Mouse (Mus musculus): Measurements from ENCODE around the gene Coq10b. TPM values are rescaled to one million over a fixed set of nuclear protein-coding genes. Genes with fewer than 3 reads are reported as not detected.

Coq10b gene
- polyA plus RNA-seq, 1 experiment from 2014 or later, result 32.5 TPM

GRCm38 (mm10) chr1:55076395-55076743 lies 23.8 kb downstream of the Coq10b start:
- ATAC-seq (ENCODE audit: low read depth), result no peak

DNA sequence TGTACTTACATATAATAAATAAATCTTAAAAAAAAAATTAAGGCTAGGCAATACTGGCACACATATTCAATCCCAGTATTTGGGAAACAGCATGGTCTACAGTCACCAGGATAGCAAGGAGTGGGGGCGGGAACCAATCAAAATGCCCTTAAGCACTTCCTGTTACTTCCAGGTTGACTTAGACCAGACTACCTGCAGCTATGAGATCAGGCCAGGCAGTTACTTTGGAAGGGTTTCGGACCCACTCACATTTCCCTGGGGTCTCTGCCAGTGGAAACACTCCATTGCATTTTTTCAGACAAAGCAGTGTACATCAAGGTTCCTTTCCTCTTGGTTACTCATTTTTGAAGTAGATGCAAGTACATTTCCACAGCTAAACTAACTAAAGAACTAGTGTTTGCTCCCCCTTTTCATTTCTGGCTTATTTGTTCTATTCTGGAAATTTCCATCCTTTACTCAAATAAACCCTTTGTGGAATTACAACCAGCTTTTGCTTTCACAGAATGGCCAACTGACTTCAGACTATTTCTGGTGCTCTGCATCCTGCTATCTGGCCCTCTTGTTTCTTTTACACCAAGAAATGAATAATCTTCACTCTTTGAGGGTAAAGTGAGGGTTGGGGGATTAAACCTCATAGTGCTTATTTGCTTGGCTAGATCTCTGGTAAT lies 24.4 kb downstream of the Coq10b start:
- Histone ChIP-seq H3K27ac (ENCODE audit: low read depth, low read length) (no peak overlapping the region), H3K4me3 (ENCODE audit: low read depth, low read length) (no peak overlapping the region), H3K9ac (replicated peaks; ENCODE audit: low read depth, low read length) (no peak overlapping the region), H3K9me3 (ENCODE audit: control insufficient read depth, low read length) (no peaks in the 10 kb centered on the region), H3K27me3 (ENCODE audit: control insufficient read depth, insufficient read depth, low read length) (no peaks in the 10 kb centered on the region), H3K36me3 (ENCODE audit: control insufficient read depth, insufficient read depth, low read length) (peaks cover 36% of the 10 kb centered on the region), H3K4me2 (ENCODE audit: low read depth, low read length) (no peak overlapping the region), H3K4me1 (ENCODE audit: control insufficient read depth, insufficient read depth, low read length) (no peaks in the 10 kb centered on the region)
- WGBS, result 72% methylated on average over 2 of the region's 2 CpGs
- no peak for ATAC-seq (ENCODE audit: low read depth)

More at GRCm38 (mm10) chr1:55076395-55076743, 23.8 kb downstream of the Coq10b start:
- peaks cover 30% of the 10 kb centered on the region for H3K36me3 ChIP-seq (ENCODE audit: control insufficient read depth, insufficient read depth, low read length)
- no peak overlapping the region for H3K4me3 ChIP-seq (ENCODE audit: low read depth, low read length)
- H3K9ac ChIP-seq (replicated peaks; ENCODE audit: low read depth, low read length), result no peak overlapping the region
- no peak overlapping the region for H3K27ac ChIP-seq (ENCODE audit: low read depth, low read length)
- no peaks in the 10 kb centered on the region for H3K4me1 ChIP-seq (ENCODE audit: control insufficient read depth, insufficient read depth, low read length)
- no peaks in the 10 kb centered on the region for H3K9me3 ChIP-seq (ENCODE audit: control insufficient read depth, low read length)
- no peak overlapping the region for H3K4me2 ChIP-seq (ENCODE audit: low read depth, low read length)
- H3K27me3 ChIP-seq (ENCODE audit: control insufficient read depth, insufficient read depth, low read length), result no peaks in the 10 kb centered on the region

- Histone ChIP-seq H3K36me3 (ENCODE audit: control insufficient read depth, insufficient read depth, low read length) (peaks cover 58% of the 10 kb centered on the region), H3K4me3 (ENCODE audit: low read depth, low read length) (no peak overlapping the region), H3K4me2 (ENCODE audit: low read depth, low read length) (no peak overlapping the region), H3K4me1 (ENCODE audit: control insufficient read depth, insufficient read depth, low read length) (no peaks in the 10 kb centered on the region), H3K27ac (ENCODE audit: low read depth, low read length) (no peak overlapping the region), H3K27me3 (ENCODE audit: control insufficient read depth, insufficient read depth, low read length) (no peaks in the 10 kb centered on the region), H3K9me3 (ENCODE audit: control insufficient read depth, low read length) (no peaks in the 10 kb centered on the region), H3K9ac (replicated peaks; ENCODE audit: low read depth, low read length) (no peak overlapping the region)
- 97% methylated on average over 4 of the region's 4 CpGs for WGBS
- ATAC-seq (ENCODE audit: low read depth), result no peak
Observed at GRCm38 (mm10) chr1:55079677-55080076, 27.1 kb downstream of the Coq10b start.

DNA sequence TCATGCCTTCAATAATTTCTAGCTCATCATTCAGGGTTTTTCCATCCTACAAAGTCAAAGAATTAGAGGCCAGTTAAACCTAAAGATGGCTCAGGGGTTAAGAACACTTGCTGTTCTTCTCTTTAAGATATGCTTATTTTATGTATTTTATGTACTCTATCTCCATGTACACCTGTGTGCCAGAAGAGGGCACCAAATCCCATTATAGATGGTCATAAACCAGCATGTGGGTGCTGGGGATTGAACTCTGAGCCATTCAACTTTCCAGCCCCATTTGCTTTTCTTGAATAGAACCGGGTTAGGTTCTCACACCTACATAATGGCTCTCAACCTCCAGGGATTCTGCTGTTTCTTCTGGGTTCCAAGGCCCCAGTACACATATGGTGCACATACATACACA lies 29.5 kb downstream of the Coq10b start:
- 27% methylated on average over 1 of the region's 1 CpGs for WGBS
- H3K4me1 ChIP-seq (ENCODE audit: control insufficient read depth, insufficient read depth, low read length), result peaks cover 7% of the 10 kb centered on the region
- no peaks in the 10 kb centered on the region for H3K9me3 ChIP-seq (ENCODE audit: control insufficient read depth, low read length)
- H3K9ac ChIP-seq (replicated peaks; ENCODE audit: low read depth, low read length), result no peak overlapping the region
- no peak overlapping the region for H3K4me3 ChIP-seq (ENCODE audit: low read depth, low read length)
- no peak overlapping the region for H3K4me2 ChIP-seq (ENCODE audit: low read depth, low read length)
- H3K27me3 ChIP-seq (ENCODE audit: control insufficient read depth, insufficient read depth, low read length), result no peaks in the 10 kb centered on the region
- no peak overlapping the region for H3K27ac ChIP-seq (ENCODE audit: low read depth, low read length)
- H3K36me3 ChIP-seq (ENCODE audit: control insufficient read depth, insufficient read depth, low read length), result peaks cover 51% of the 10 kb centered on the region
- no peak for ATAC-seq (ENCODE audit: low read depth)

- no peak overlapping the region for H3K9ac ChIP-seq (replicated peaks; ENCODE audit: low read depth, low read length)
- H3K4me2 ChIP-seq (ENCODE audit: low read depth, low read length), result peak overlapping the region; percentile 94; the same call in 1 of the 2 replicates
- ATAC-seq (ENCODE audit: low read depth), result no peak
- no peak overlapping the region for H3K27ac ChIP-seq (ENCODE audit: low read depth, low read length)
- H3K4me1 ChIP-seq (ENCODE audit: control insufficient read depth, insufficient read depth, low read length), result peaks cover 14% of the 10 kb centered on the region
- 46% methylated on average over 7 of the region's 7 CpGs for WGBS
- no peaks in the 10 kb centered on the region for H3K27me3 ChIP-seq (ENCODE audit: control insufficient read depth, insufficient read depth, low read length)
- H3K4me3 ChIP-seq (ENCODE audit: low read depth, low read length), result no peak overlapping the region; the same call in 1 of the 2 replicates
- peaks cover 33% of the 10 kb centered on the region for H3K36me3 ChIP-seq (ENCODE audit: control insufficient read depth, insufficient read depth, low read length)
- no peaks in the 10 kb centered on the region for H3K9me3 ChIP-seq (ENCODE audit: control insufficient read depth, low read length)
Observed at GRCm38 (mm10) chr1:55085781-55086366, 33.3 kb downstream of the Coq10b start.

DNA sequence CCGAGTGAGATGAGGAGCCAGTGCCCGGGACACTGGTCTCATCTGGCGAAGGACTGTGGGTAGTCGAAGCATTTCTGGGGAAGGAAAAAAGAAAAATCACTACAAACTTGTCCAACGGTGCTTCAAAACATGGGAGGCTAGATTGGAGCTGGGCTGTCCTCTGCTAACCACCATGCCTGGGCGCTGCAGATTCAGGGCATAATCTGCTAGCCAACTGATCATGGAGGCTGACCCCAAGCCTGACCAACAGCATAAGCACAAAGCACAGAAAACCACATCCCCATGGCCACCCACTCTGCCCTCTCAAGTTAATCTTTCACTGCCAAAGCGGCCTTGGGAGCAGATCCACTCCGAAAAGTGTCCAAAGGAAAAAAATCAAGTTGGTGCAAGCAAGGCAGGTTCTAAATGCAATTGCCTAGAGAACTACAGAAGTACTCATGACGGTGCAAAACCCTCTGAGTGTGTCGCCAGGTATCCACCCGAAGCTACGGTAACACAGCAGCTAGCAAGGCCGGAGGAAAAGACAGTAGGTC lies 34.4 kb downstream of the Coq10b start:
- H3K4me1 ChIP-seq (ENCODE audit: control insufficient read depth, insufficient read depth, low read length), result peaks cover 14% of the 10 kb centered on the region
- H3K27ac ChIP-seq (ENCODE audit: low read depth, low read length), result peak overlapping the region; percentile 94
- peak overlapping the region; percentile 94 for H3K4me2 ChIP-seq (ENCODE audit: low read depth, low read length)
- 4% methylated on average over 13 of the region's 13 CpGs for WGBS
- peaks cover 31% of the 10 kb centered on the region for H3K36me3 ChIP-seq (ENCODE audit: control insufficient read depth, insufficient read depth, low read length)
- no peaks in the 10 kb centered on the region for H3K9me3 ChIP-seq (ENCODE audit: control insufficient read depth, low read length)
- no peak; the same call in 1 of the 2 replicates for ATAC-seq (ENCODE audit: low read depth)
- peak overlapping the region; percentile 88 for H3K9ac ChIP-seq (replicated peaks; ENCODE audit: low read depth, low read length)
- H3K4me3 ChIP-seq (ENCODE audit: low read depth, low read length), result peak overlapping the region; percentile 94
- no peaks in the 10 kb centered on the region for H3K27me3 ChIP-seq (ENCODE audit: control insufficient read depth, insufficient read depth, low read length)

DNA sequence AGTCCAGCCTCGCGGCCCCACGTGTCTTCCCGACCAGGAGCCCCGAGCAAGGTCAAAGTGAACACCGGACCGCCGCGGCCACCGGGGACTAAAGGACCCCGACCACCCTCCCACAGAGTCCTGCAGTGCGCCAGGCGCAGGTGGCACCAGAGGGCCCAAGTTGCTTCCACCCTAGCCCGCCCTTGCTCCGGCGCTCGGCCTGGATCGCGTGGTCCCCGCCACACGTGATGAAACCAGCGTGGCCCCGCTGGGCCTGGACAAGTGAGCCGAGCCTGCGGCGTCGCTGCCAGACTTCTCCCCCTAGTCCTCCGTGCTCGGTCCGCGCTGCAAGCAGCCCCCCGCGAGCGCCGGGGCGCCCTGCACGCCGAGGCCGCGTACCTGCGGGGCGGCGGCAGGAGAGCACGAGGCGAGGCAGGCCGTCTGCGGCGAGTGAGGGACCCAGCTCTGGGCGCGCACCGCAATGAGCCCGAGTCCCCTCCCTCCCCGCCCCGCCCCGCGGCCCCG lies 34.9 kb downstream of the Coq10b start:
- Histone ChIP-seq H3K27ac (ENCODE audit: low read depth, low read length) (peak overlapping the region; percentile 94), H3K27me3 (ENCODE audit: control insufficient read depth, insufficient read depth, low read length) (no peaks in the 10 kb centered on the region), H3K4me3 (ENCODE audit: low read depth, low read length) (peak overlapping the region; percentile 94), H3K9me3 (ENCODE audit: control insufficient read depth, low read length) (no peaks in the 10 kb centered on the region), H3K4me1 (ENCODE audit: control insufficient read depth, insufficient read depth, low read length) (peaks cover 14% of the 10 kb centered on the region), H3K9ac (replicated peaks; ENCODE audit: low read depth, low read length) (peak overlapping the region; percentile 88), H3K4me2 (ENCODE audit: low read depth, low read length) (peak overlapping the region; percentile 94), H3K36me3 (ENCODE audit: control insufficient read depth, insufficient read depth, low read length) (peaks cover 31% of the 10 kb centered on the region)
- peak; percentile 64 for ATAC-seq (ENCODE audit: low read depth)
- under 1% methylated on average over 48 of the region's 57 CpGs for WGBS

GRCm38 (mm10) chr1:55087932-55088610 lies 35.5 kb downstream of the Coq10b start, which contains the start of the genes Hspe1 and Hspd1:
Gene Hspe1, plus strand, starts transcription at chr1:55088132.
Gene Hspd1, minus strand, starts transcription at chr1:55088243.
- under 1% methylated on average over 66 of the region's 76 CpGs for WGBS
- no peaks in the 10 kb centered on the region for H3K9me3 ChIP-seq (ENCODE audit: control insufficient read depth, low read length)
- peak; percentile 95 for ATAC-seq (ENCODE audit: low read depth)
- no peaks in the 10 kb centered on the region for H3K27me3 ChIP-seq (ENCODE audit: control insufficient read depth, insufficient read depth, low read length)
- H3K9ac ChIP-seq (replicated peaks; ENCODE audit: low read depth, low read length), result peak within 1 kb of the TSS; percentile 88
- peak within 1 kb of the TSS; percentile 94 for H3K4me2 ChIP-seq (ENCODE audit: low read depth, low read length)
- peaks cover 14% of the 10 kb centered on the region for H3K4me1 ChIP-seq (ENCODE audit: control insufficient read depth, insufficient read depth, low read length)
- H3K36me3 ChIP-seq (ENCODE audit: control insufficient read depth, insufficient read depth, low read length), result peaks cover 25% of the 10 kb centered on the region; the same call in 1 of the 2 replicates
- H3K4me3 ChIP-seq (ENCODE audit: low read depth, low read length), result peak within 1 kb of the TSS; percentile 94
- peak within 1 kb of the TSS; percentile 94 for H3K27ac ChIP-seq (ENCODE audit: low read depth, low read length)

Measured in neural tube, embryonic 14.5 days (tissue).